Mouse (Mus musculus): ENCODE results near the gene Camk2n1. TPM values are rescaled to one million over a fixed set of nuclear protein-coding genes. Genes with fewer than 3 reads are reported as not detected.
A peak's percentile ranks its signal among the peaks of the same experiment; 100 is the strongest.
"Not testable (repeated sequence)": the region's sequence is repeated elsewhere in the genome, so short reads cannot be mapped to it uniquely, and the experiment has no call there.

The Camk2n1 gene
- polyA plus RNA-seq, 1 experiment from 2014 or later = 21.9 TPM

DNA sequence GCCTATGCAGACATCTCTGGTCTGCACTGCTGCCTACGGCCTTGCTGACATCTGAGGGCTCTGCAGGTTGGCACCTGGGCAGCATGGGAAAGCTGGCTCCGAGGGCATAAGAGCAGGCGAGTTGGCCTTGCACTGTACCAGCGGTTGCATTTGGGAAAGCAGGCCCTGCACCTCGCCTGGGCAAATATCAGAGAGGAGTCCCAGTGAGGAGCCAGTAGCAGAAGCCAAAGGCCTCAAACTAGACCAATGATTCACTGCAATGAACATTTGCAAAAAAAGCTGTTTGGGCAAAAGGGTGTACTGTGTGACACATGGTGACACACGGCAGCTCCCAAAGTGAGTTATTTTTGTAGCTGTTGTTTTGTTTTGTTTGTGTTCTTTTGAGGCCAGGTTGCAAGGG, 29.1 kb upstream of the Camk2n1 start:
- H3K27me3 ChIP-seq = peaks cover 6% of the 10 kb centered on the region
- DNase-seq (ENCODE audit: low read depth, low spot score) = no peak
- ChIA-PET POLR2A (no interaction called here), CTCF (interaction anchor here (1.5 to 1.6 kb wide), 2 partner anchors 9 to 114 kb away, joined by 3 to 4 read pairs; partner anchors contain the start of gene Mul1)
- in situ Hi-C loops (cut with MboI; ENCODE audit: low pct_unique_long_range_greater_than_20kb) = no loop called here
- ATAC-seq = no peak
- TF ChIP-seq CTCF (IDR thresholded peaks at IDR 0.05) = no peak

DNA sequence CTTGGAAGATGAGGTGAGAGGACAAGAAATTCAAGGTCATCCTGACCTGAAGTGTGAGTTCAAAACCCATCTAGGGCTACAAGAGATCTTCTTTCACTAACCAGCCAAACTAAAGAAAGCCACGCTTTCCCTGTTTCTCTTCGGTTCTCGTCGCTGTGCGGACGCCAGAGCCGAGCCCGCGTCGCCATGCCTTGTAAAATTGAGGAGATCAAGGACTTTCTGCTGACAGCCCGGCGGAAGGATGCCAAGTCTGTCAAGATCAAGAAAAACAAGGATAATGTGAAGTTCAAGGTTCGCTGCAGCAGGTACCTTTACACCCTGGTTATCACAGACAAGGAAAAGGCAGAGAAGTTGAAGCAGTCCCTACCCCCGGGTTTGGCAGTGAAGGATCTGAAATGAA, 28.5 kb upstream of the Camk2n1 start:
- CTCF ChIA-PET = interaction anchor here (1.6 kb wide), 1 partner anchor 8 kb away, joined by 3 read pairs; the partner anchor contains the start of gene Mul1
- H3K27me3 ChIP-seq; ATAC-seq; POLR2A ChIA-PET; in situ Hi-C loops (cut with MboI; ENCODE audit: low pct_unique_long_range_greater_than_20kb); DNase-seq (ENCODE audit: low read depth, low spot score): not testable (repeated sequence)

DNA sequence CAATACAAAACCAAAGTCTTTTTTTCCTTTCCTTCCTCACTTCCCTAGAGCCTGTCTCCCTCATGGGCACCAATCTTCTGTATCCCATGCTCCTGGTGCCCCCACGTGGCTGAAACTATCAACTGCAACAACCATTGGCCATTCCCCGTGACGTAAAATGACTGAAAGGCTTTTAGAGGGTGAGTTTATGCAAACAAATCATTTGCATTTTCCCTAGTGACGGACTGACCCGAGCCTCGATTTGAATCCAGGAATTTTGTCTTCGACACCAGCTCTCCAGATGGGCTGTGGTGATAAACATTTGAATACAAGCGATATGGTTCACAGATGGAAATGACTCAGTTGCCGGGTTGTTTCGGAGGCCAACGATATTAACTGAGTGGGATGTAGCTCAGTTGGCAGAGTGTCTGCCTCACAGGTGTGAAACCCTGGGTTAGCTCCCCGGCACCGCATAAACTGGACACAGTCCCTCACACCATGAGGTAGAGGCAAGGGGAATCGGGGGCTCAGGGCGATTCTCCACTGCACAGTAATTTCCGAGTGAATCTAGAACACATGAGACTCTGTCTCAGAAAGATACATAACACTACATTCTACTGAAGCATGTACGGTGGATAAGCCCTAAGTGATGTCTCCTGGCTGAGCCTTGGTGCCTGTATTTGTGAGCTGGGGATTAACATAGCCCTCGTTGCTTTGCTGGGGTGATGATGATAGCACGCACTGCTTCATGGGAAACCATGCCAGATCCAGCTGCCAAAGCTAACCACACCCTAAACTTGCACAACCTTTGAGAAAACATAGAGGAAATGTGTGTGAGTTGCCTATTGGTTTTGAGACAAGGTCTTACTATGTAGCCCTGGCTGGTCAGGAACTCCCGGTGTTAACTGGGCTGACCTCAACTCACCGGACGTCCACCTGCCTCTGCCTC, 27.1 kb upstream of the Camk2n1 start:
- ATAC-seq (no peak), DNase-seq (ENCODE audit: low read depth, low spot score) (no peak)
- ChIA-PET CTCF (interaction anchor here (0.8 to 1.8 kb wide), 6 partner anchors 11 to 111 kb away, joined by 3 to 11 read pairs (median 4); no protein-coding TSS in a partner anchor), POLR2A (no interaction called here)
- TF ChIP-seq CTCF (IDR thresholded peaks at IDR 0.05) = peak; percentile 89
- H3K27me3 ChIP-seq = peaks cover 6% of the 10 kb centered on the region
- in situ Hi-C loops (cut with MboI; ENCODE audit: low pct_unique_long_range_greater_than_20kb) = no loop called here

DNA sequence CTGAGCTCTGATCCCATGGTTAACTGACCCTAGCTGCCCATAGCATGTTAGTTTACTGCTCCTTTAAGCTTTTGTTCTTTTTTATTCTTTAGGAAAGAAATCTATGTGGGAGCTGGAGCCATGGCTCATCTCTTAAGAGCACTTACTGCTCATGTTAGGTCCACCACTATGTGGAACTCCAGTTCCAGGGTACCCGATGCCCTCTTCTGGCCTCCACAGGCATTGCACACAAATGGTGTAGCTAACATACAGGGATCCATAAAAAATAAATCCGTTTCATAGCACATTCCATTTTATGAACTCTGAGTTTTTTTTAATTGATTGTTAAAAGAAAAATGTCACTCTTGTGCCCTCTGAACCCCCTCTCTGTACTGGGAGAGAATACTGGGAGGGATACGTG, 24.3 kb upstream of the Camk2n1 start:
- ChIA-PET CTCF (interaction anchor here (1.0 kb wide), 1 partner anchor 112 kb away, joined by 4 read pairs; no protein-coding TSS in a partner anchor), POLR2A (no interaction called here)
- no peak for TF ChIP-seq CTCF (IDR thresholded peaks at IDR 0.05)
- in situ Hi-C loops (cut with MboI; ENCODE audit: low pct_unique_long_range_greater_than_20kb) = no loop called here
- no peaks in the 10 kb centered on the region for H3K27me3 ChIP-seq
- ATAC-seq (no peak), DNase-seq (ENCODE audit: low read depth, low spot score) (no peak)

DNA sequence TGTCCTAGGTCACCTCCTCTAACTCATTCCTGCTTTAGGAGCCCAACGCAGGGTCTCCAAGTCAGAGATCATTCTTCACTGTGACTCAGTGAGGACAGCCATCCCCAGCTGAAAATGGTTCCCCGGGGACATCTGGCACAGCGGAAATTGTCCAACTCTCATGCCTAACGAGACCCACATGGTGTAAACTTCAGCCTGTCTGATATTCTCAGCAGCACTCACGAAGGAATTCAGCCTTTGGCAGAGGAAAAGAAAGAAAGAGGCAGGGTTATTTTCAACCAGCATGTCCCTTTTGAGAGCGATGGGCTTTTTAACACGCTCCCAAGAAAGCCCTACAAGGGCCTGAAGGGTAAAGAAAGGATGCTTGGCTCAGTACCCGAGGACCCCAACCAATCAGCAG, 22.8 kb upstream of the Camk2n1 start:
- ATAC-seq = no peak
- POLR2A ChIA-PET = no interaction called here

DNA sequence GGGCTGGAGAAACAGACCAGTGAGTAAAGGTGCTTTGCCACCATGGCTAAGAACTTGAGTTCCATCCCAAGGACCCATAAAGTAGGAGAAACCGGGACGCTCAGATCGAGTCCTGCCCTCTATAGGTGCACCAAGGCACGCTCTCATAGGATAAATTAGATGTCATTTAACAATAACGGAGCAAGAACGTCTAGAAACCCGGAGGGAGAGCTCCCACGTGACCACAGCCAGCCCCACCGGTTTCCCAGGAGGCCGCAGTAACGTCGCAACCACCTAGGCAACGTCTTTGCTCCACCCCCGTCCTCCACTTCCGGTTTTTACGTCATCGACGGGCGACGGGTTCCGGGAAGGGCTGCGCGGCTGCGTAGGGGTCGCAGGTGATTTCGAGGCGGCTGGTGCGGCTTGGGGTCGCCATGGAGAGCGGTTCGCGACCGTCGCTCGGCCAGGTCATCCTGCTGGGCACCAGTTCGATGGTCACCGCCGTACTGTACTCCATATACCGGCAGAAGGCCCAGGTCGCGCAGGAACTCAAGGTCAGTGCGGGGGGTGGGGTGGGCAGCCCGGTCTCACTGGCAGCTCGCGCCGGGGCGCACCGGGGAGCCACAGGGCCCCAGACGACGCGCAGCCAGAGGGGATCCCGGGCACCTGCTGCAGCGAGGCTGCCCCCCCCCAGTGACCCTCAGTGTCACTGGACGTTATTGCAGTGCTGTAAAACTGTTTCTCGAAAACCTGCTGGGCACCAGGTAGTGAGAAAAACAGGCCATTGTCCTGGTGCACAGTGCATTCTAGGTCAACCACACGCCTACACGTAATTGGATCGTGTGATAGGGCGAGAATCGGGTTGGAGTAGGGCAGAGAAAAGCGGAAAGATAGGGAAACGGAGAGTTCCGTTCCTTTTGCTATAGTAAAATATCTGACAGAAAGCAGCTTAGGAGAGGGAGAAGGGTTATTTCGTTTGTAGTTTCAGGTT, 19.5 kb upstream of the Camk2n1 start, which contains the start of gene Mul1:
Mul1 (plus strand) TSS at position 325 of the 970 bp plus-strand sequence.
- CTCF ChIA-PET = interaction anchor here (1.0 to 1.4 kb wide), 2 partner anchors 10 to 12 kb away, joined by 3 read pairs; no protein-coding TSS in a partner anchor
- POLR2A ChIA-PET = no interaction called here
- DNase-seq (ENCODE audit: low read depth, low spot score) (no peak), ATAC-seq (peak; percentile 69)
- no peak for TF ChIP-seq CTCF (IDR thresholded peaks at IDR 0.05)
- in situ Hi-C loops (cut with MboI; ENCODE audit: low pct_unique_long_range_greater_than_20kb) = no loop called here
- H3K27me3 ChIP-seq = no peaks in the 10 kb centered on the region

More for the DNA sequence above, 22.8 kb upstream of the Camk2n1 start:
- no peak for DNase-seq (ENCODE audit: low read depth, low spot score)
- CTCF ChIA-PET = interaction anchor here (0.8 kb wide), 1 partner anchor 105 kb away, joined by 3 read pairs; the partner anchor contains the start of gene Pink1
- in situ Hi-C loops (cut with MboI; ENCODE audit: low pct_unique_long_range_greater_than_20kb) = no loop called here
- H3K27me3 ChIP-seq = no peaks in the 10 kb centered on the region
- no peak for TF ChIP-seq CTCF (IDR thresholded peaks at IDR 0.05)

DNA sequence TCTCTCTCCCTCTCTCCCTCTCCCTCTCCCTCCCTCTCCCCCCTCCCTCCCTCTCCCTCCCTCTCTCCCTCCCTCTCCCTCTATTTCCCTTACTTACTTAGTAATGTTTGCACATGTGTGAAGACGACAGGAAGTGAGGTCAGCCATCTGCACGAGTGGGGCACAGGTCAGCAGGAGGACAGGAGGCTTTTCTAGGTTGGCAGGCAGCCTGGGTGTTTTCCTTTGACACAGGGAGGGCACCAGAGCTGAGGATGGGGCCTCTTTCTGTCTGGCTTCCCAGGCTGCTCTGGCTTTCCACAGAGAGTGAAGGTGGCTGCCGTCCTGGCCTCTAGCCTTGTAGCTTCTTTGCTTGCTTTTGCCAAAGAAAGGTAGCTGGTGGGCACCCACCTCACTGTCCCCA, 14.1 kb upstream of the Camk2n1 start:
- no peaks in the 10 kb centered on the region for H3K27me3 ChIP-seq
- DNase-seq (ENCODE audit: low read depth, low spot score) (no peak), ATAC-seq (no peak)
- in situ Hi-C loops (cut with MboI; ENCODE audit: low pct_unique_long_range_greater_than_20kb) = no loop called here
- CTCF ChIA-PET = no interaction called here
- POLR2A ChIA-PET = interaction anchor here (0.6 to 0.9 kb wide), 2 partner anchors 60 to 271 kb away, joined by 3 to 7 read pairs; no protein-coding TSS in a partner anchor
- TF ChIP-seq CTCF (IDR thresholded peaks at IDR 0.05) = no peak

DNA sequence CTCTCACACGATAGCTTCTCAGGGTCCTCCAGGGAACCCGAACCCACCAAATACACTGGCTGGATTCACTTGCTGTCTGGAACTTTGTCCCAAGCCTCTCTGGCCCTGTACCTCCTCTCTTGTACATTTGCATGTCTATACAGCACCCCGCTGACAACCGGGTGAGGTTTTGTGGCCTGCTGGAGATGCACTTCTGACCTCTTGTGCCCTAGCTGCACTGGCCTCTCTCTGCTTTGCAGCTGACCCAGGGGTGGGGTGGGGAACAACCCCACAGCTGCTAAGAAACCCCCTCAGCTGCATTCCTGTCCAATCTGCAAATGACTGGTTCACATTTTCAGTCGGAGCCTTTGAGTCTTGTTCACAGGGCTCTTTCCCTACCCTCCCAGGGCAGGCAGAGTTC, 9.2 kb upstream of the Camk2n1 start:
- in situ Hi-C loops (cut with MboI; ENCODE audit: low pct_unique_long_range_greater_than_20kb) = loop anchor here (5.0 kb wide), 3 partner anchors 117 to 407 kb away; no protein-coding TSS in a partner anchor
- CTCF ChIA-PET = interaction anchor here (1.2 to 5.3 kb wide), 2 partner anchors 117 to 255 kb away, joined by 5 to 32 read pairs; no protein-coding TSS in a partner anchor
- no peak for ATAC-seq
- no peaks in the 10 kb centered on the region for H3K27me3 ChIP-seq
- DNase-seq (ENCODE audit: low read depth, low spot score) = no peak
- TF ChIP-seq CTCF (IDR thresholded peaks at IDR 0.05) = no peak
- POLR2A ChIA-PET = no interaction called here

DNA sequence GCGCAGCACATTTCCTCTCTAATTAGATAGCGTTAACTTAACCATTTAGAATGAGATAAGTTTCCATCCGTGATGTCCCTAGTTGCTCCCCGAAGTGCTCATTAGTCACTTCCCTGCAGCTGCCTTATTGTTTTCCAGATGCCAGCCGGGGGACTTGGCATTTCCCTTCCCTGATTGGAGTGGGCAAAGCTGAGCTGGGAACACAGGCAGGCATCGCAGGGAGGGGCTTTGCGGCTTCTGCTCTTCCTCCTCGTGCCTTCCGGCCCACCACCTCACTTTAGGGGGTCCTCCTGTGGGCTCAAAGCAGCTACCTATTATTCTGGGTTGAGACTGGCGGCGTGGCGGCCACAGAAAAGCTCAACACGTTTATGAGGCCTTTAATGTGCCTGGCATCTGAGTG, 7.1 kb upstream of the Camk2n1 start:
- no peak for TF ChIP-seq CTCF (IDR thresholded peaks at IDR 0.05)
- ChIA-PET CTCF (interaction anchor here (0.7 to 5.3 kb wide), 12 partner anchors 13 to 405 kb away, joined by 3 to 32 read pairs (median 4); no protein-coding TSS in a partner anchor), POLR2A (no interaction called here)
- H3K27me3 ChIP-seq = no peaks in the 10 kb centered on the region
- no peak for ATAC-seq
- in situ Hi-C loops (cut with MboI; ENCODE audit: low pct_unique_long_range_greater_than_20kb) = loop anchor here (5.0 kb wide), 3 partner anchors 115 to 405 kb away; no protein-coding TSS in a partner anchor
- DNase-seq (ENCODE audit: low read depth, low spot score) = no peak

DNA sequence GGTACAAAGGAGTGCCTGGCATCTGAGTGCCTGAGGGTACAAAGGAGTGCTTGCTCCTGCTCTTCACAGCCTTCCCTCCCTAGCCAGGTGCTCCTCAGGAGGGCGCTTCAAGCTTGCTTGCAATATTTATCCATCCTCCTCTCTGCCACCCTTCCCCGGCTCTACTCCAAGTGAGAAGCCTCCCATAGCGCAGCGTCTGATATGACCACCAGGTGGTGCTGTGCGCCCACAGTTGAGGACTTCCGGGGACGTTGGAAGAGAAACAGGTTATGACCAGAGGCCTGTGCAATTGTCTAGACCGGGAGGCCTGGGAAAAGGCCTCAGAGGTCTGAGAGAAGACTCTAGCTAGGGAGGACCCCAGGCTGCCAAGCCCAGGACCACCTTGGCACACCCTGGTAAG, 6.7 kb upstream of the Camk2n1 start:
- in situ Hi-C loops (cut with MboI; ENCODE audit: low pct_unique_long_range_greater_than_20kb) = loop anchor here (5.0 kb wide), 3 partner anchors 115 to 405 kb away; no protein-coding TSS in a partner anchor
- H3K27me3 ChIP-seq = no peaks in the 10 kb centered on the region
- no peak for TF ChIP-seq CTCF (IDR thresholded peaks at IDR 0.05)
- ATAC-seq (peak; percentile 73), DNase-seq (ENCODE audit: low read depth, low spot score) (no peak)
- ChIA-PET POLR2A (no interaction called here), CTCF (interaction anchor here (0.7 to 5.3 kb wide), 17 partner anchors 13 to 404 kb away, joined by 3 to 32 read pairs (median 4); no protein-coding TSS in a partner anchor)
